Mouse (Mus musculus): ENCODE data around the gene Upf2. TPM values are rescaled to one million over a fixed set of nuclear protein-coding genes. Genes with fewer than 3 reads are reported as not detected.

Upf2 gene
- 5.8 and 7.1 TPM in 2 replicates for polyA plus RNA-seq (2015; fragmentation: Nextera tagmentation; extraction: Ambion mirVana)

GRCm38 (mm10) chr2:5950766-5951595 lies at the start of gene Upf2:
Gene Upf2, plus strand, starts transcription at chr2:5951469.
- ATAC-seq, result peak; percentile 96
- H3K4me3 ChIP-seq (ENCODE audit: low read depth, low read length), result peak within 1 kb of the TSS; percentile 92
- peaks cover 7% of the 10 kb centered on the region for H3K4me1 ChIP-seq (ENCODE audit: insufficient read depth, low read depth, low read length)
- H3K9ac ChIP-seq (replicated peaks; ENCODE audit: low read depth), result peak within 1 kb of the TSS; percentile 96
- no peaks in the 10 kb centered on the region for H3K36me3 ChIP-seq (ENCODE audit: insufficient read depth, low read length)
- no peaks in the 10 kb centered on the region for H3K27me3 ChIP-seq (replicated peaks; ENCODE audit: insufficient read depth, low read length)
- TF ChIP-seq CTCF (IDR thresholded peaks at IDR 0.05) (peak; percentile 16; the same call in 1 of the 2 replicates), EP300 (IDR thresholded peaks at IDR 0.05) (peak; percentile 96)
- H3K9me3 ChIP-seq (ENCODE audit: low read length), result no peaks in the 10 kb centered on the region
- peak within 1 kb of the TSS; percentile 96 for H3K4me2 ChIP-seq (replicated peaks; ENCODE audit: low read depth, low read length)
- peak within 1 kb of the TSS; percentile 93 for H3K27ac ChIP-seq (ENCODE audit: low read length)
- under 1% methylated on average over 41 of the region's 54 CpGs for WGBS
- DNase-seq (ENCODE audit: low spot score), result peak; percentile 99

GRCm38 (mm10) chr2:5906092-5906491 lies 45.2 kb upstream of the Upf2 start:
- Histone ChIP-seq H3K4me3 (ENCODE audit: low read depth, low read length) (no peak overlapping the region), H3K27ac (ENCODE audit: low read length) (no peak overlapping the region), H3K36me3 (ENCODE audit: insufficient read depth, low read length) (no peaks in the 10 kb centered on the region), H3K9ac (replicated peaks; ENCODE audit: low read depth) (no peak overlapping the region), H3K4me2 (replicated peaks; ENCODE audit: low read depth, low read length) (no peak overlapping the region), H3K4me1 (ENCODE audit: insufficient read depth, low read depth, low read length) (no peaks in the 10 kb centered on the region), H3K27me3 (replicated peaks; ENCODE audit: insufficient read depth, low read length) (no peaks in the 10 kb centered on the region), H3K9me3 (ENCODE audit: low read length) (no peaks in the 10 kb centered on the region)
- WGBS, result 22% methylated on average over 5 of the region's 5 CpGs
- TF ChIP-seq CTCF (IDR thresholded peaks at IDR 0.05) (no peak), EP300 (IDR thresholded peaks at IDR 0.05) (no peak)
- DNase-seq (ENCODE audit: low spot score), result peak; percentile 22
- ATAC-seq, result no peak

DNA sequence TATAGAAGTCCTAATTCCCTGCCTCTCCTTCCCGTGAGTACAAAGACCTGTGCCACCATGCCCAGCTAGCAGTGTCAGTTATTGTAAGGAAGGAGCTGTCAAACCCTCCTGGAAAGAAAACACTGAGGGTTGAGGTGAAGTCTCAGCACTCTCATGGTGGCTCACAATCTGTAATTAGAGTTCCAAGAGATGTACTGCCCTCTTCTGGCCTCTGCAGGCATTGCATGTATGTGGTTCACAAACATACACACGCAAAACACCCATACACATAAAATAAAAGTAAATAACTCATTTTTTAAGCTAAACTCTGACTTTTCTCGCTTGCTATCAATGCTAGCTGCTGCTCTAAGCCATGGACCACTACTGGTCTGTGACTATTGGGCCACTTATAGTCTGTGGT lies 44.6 kb upstream of the Upf2 start:
- Histone ChIP-seq H3K4me1 (ENCODE audit: insufficient read depth, low read depth, low read length) (no peaks in the 10 kb centered on the region), H3K27ac (ENCODE audit: low read length) (no peak overlapping the region), H3K4me2 (replicated peaks; ENCODE audit: low read depth, low read length) (no peak overlapping the region), H3K36me3 (ENCODE audit: insufficient read depth, low read length) (no peaks in the 10 kb centered on the region), H3K4me3 (ENCODE audit: low read depth, low read length) (no peak overlapping the region), H3K27me3 (replicated peaks; ENCODE audit: insufficient read depth, low read length) (no peaks in the 10 kb centered on the region), H3K9me3 (ENCODE audit: low read length) (no peaks in the 10 kb centered on the region), H3K9ac (replicated peaks; ENCODE audit: low read depth) (no peak overlapping the region)
- WGBS, result 57% methylated on average over 3 of the region's 3 CpGs
- TF ChIP-seq EP300 (IDR thresholded peaks at IDR 0.05) (no peak), CTCF (IDR thresholded peaks at IDR 0.05) (peak; percentile 77)
- DNase-seq (ENCODE audit: low spot score), result peak; percentile 39
- ATAC-seq, result no peak

GRCm38 (mm10) chr2:5911282-5911965 lies 39.8 kb upstream of the Upf2 start:
- WGBS, result 61% methylated on average over 16 of the region's 16 CpGs
- TF ChIP-seq EP300 (IDR thresholded peaks at IDR 0.05) (no peak), CTCF (IDR thresholded peaks at IDR 0.05) (no peak)
- Histone ChIP-seq H3K36me3 (ENCODE audit: insufficient read depth, low read length) (no peaks in the 10 kb centered on the region), H3K4me3 (ENCODE audit: low read depth, low read length) (no peak overlapping the region), H3K27me3 (replicated peaks; ENCODE audit: insufficient read depth, low read length) (no peaks in the 10 kb centered on the region), H3K4me2 (replicated peaks; ENCODE audit: low read depth, low read length) (no peak overlapping the region), H3K9me3 (ENCODE audit: low read length) (no peaks in the 10 kb centered on the region), H3K9ac (replicated peaks; ENCODE audit: low read depth) (no peak overlapping the region), H3K4me1 (ENCODE audit: insufficient read depth, low read depth, low read length) (no peaks in the 10 kb centered on the region), H3K27ac (ENCODE audit: low read length) (no peak overlapping the region)
- DNase-seq (ENCODE audit: low spot score) (no peak), ATAC-seq (no peak)

GRCm38 (mm10) chr2:5922823-5923222 lies 28.4 kb upstream of the Upf2 start:
- DNase-seq (ENCODE audit: low spot score), result no peak
- Histone ChIP-seq H3K9ac (replicated peaks; ENCODE audit: low read depth) (no peak overlapping the region), H3K27ac (ENCODE audit: low read length) (no peak overlapping the region), H3K4me1 (ENCODE audit: insufficient read depth, low read depth, low read length) (no peaks in the 10 kb centered on the region), H3K36me3 (ENCODE audit: insufficient read depth, low read length) (no peaks in the 10 kb centered on the region), H3K4me3 (ENCODE audit: low read depth, low read length) (no peak overlapping the region), H3K27me3 (replicated peaks; ENCODE audit: insufficient read depth, low read length) (no peaks in the 10 kb centered on the region), H3K9me3 (ENCODE audit: low read length) (no peaks in the 10 kb centered on the region), H3K4me2 (replicated peaks; ENCODE audit: low read depth, low read length) (no peak overlapping the region)
- ATAC-seq, result no peak
- TF ChIP-seq EP300 (IDR thresholded peaks at IDR 0.05) (no peak), CTCF (IDR thresholded peaks at IDR 0.05) (no peak)
- WGBS, result 91% methylated on average over 6 of the region's 6 CpGs

GRCm38 (mm10) chr2:5923786-5924185 lies 27.5 kb upstream of the Upf2 start:
- TF ChIP-seq CTCF (IDR thresholded peaks at IDR 0.05) (no peak), EP300 (IDR thresholded peaks at IDR 0.05) (no peak)
- Histone ChIP-seq H3K36me3 (ENCODE audit: insufficient read depth, low read length) (no peaks in the 10 kb centered on the region), H3K27ac (ENCODE audit: low read length) (no peak overlapping the region), H3K4me2 (replicated peaks; ENCODE audit: low read depth, low read length) (no peak overlapping the region), H3K4me1 (ENCODE audit: insufficient read depth, low read depth, low read length) (no peaks in the 10 kb centered on the region), H3K27me3 (replicated peaks; ENCODE audit: insufficient read depth, low read length) (no peaks in the 10 kb centered on the region), H3K4me3 (ENCODE audit: low read depth, low read length) (no peak overlapping the region), H3K9ac (replicated peaks; ENCODE audit: low read depth) (no peak overlapping the region), H3K9me3 (ENCODE audit: low read length) (no peaks in the 10 kb centered on the region)
- DNase-seq (ENCODE audit: low spot score), result no peak
- no peak for ATAC-seq
- 67% methylated on average over 9 of the region's 9 CpGs for WGBS

Measured in lung, postnatal 0 days (tissue).